Mouse (Mus musculus) hindbrain, embryonic 13.5 days (tissue): ENCODE measurements at regions not wholly inside any gene's neighbourhood (a gene's known extent, or its start where the extent isn't known, plus 50 kb on each side); places are given as distances from the start of the nearest gene placed in this dataset.
A peak's percentile ranks its signal among the peaks of the same experiment; 100 is the strongest.
"Not testable (repeated sequence)": the region's sequence is repeated elsewhere in the genome, so short reads cannot be mapped to it uniquely, and the experiment has no call there.

Experiments
- ATAC-seq: fragments of 200-750 bp; cut with Nextera tagmentation; 2 replicates; pipeline ENCODE4 v1.8.0; 2017; ENCODE audit warnings: moderate TSS enrichment; ENCODE audit not compliant: low FRiP score
- H3K27ac ChIP-seq: fragments of 300-500 bp; sonication (generic); 2 replicates; pipeline ENCODE4 v1.5.1; 2015; ENCODE audit warnings: inconsistent platforms, mild to moderate bottlenecking, moderate library complexity
- H3K27me3 ChIP-seq: fragments of 300-500 bp; sonication (generic); 2 replicates; pipeline ENCODE4 v1.6.1; 2015; ENCODE audit warnings: mild to moderate bottlenecking, inconsistent platforms
- H3K36me3 ChIP-seq: fragments of 300-500 bp; sonication (generic); 2 replicates; pipeline ENCODE4 v1.6.1; 2015; ENCODE audit warnings: mild to moderate bottlenecking, inconsistent platforms
- H3K4me1 ChIP-seq: fragments of 300-500 bp; sonication (generic); replicated peaks from 2 replicates; pipeline ENCODE4 v1.6.1; 2015; ENCODE audit warnings: inconsistent platforms
- H3K4me2 ChIP-seq: fragments of 300-500 bp; sonication (generic); 2 replicates; pipeline ENCODE4 v1.6.1; 2015; ENCODE audit warnings: inconsistent platforms, mild to moderate bottlenecking, moderate library complexity
- H3K4me3 ChIP-seq: fragments of 300-500 bp; sonication (generic); 2 replicates; pipeline ENCODE4 v1.5.1; 2015; ENCODE audit warnings: mild to moderate bottlenecking, inconsistent platforms
- H3K9ac ChIP-seq: fragments of 300-500 bp; sonication (generic); 2 replicates; pipeline ENCODE4 v1.6.1; 2015; ENCODE audit warnings: mild to moderate bottlenecking, inconsistent platforms
- H3K9me3 ChIP-seq: fragments of 300-500 bp; sonication (generic); 2 replicates; pipeline ENCODE4 v1.6.1; 2016; ENCODE audit warnings: inconsistent platforms
- WGBS: fragments of 180-500 bp; shearing (Covaris S2); methylation state at CpG from one replicate; pipeline ENCODE4 v1.1.7; 2015; 5-methylcytosine and 5-hydroxymethylcytosine counted together

- Histone ChIP-seq H3K27me3 (no peaks in the 10 kb centered on the region), H3K4me3 (no peak overlapping the region), H3K9me3 (no peaks in the 10 kb centered on the region), H3K4me1 (no peaks in the 10 kb centered on the region), H3K4me2 (no peak overlapping the region), H3K9ac (no peak overlapping the region), H3K36me3 (no peaks in the 10 kb centered on the region), H3K27ac (no peak overlapping the region)
- no peak for ATAC-seq
Measured at GRCm38 (mm10) chr12:46378914-46379313, 439.8 kb downstream of the Nova1 start.

- no peaks in the 10 kb centered on the region; the same call in 1 of the 2 replicates for H3K4me1 ChIP-seq
- no peak overlapping the region for H3K4me3 ChIP-seq
- peak; percentile 84 for ATAC-seq
- no peak overlapping the region for H3K9ac ChIP-seq
- no peak overlapping the region for H3K4me2 ChIP-seq
- H3K27me3 ChIP-seq = no peaks in the 10 kb centered on the region
- H3K9me3 ChIP-seq = no peaks in the 10 kb centered on the region
- no peaks in the 10 kb centered on the region for H3K36me3 ChIP-seq
- H3K27ac ChIP-seq = no peak overlapping the region
- WGBS = 19% methylated on average over 3 of the region's 3 CpGs
Measured at GRCm38 (mm10) chr12:46371747-46372146, 447.0 kb downstream of the Nova1 start.

GRCm38 (mm10) chr12:46333376-46333775 is 485.4 kb downstream of the Nova1 start:
- WGBS = 87% methylated on average over 1 of the region's 1 CpGs
- no peak overlapping the region for H3K27ac ChIP-seq

GRCm38 (mm10) chr12:46327865-46328264 is 490.9 kb downstream of the Nova1 start:
- Histone ChIP-seq H3K27me3 (no peaks in the 10 kb centered on the region), H3K9me3 (no peaks in the 10 kb centered on the region), H3K27ac (no peak overlapping the region), H3K4me3 (no peak overlapping the region), H3K4me2 (no peak overlapping the region), H3K4me1 (peaks cover 4% of the 10 kb centered on the region), H3K36me3 (no peaks in the 10 kb centered on the region), H3K9ac (no peak overlapping the region)
- WGBS = 88% methylated on average over 1 of the region's 1 CpGs
- ATAC-seq = no peak

More at GRCm38 (mm10) chr12:46333376-46333775, 485.4 kb downstream of the Nova1 start:
- ATAC-seq = no peak
- Histone ChIP-seq H3K9me3 (no peaks in the 10 kb centered on the region), H3K9ac (no peak overlapping the region), H3K4me2 (no peak overlapping the region), H3K36me3 (no peaks in the 10 kb centered on the region), H3K4me1 (no peaks in the 10 kb centered on the region), H3K4me3 (no peak overlapping the region), H3K27me3 (no peaks in the 10 kb centered on the region)

GRCm38 (mm10) chr12:46323276-46323675 is 495.5 kb downstream of the Nova1 start:
- ATAC-seq = no peak
- Histone ChIP-seq H3K4me3 (no peak overlapping the region), H3K27ac (no peak overlapping the region), H3K4me1 (peaks cover 4% of the 10 kb centered on the region), H3K9ac (no peak overlapping the region), H3K36me3 (no peaks in the 10 kb centered on the region), H3K9me3 (no peaks in the 10 kb centered on the region), H3K4me2 (no peak overlapping the region), H3K27me3 (no peaks in the 10 kb centered on the region)
- WGBS = 71% methylated on average over 3 of the region's 3 CpGs

- ATAC-seq = no peak
Measured at GRCm38 (mm10) chr12:46303136-46303797, 515.5 kb downstream of the Nova1 start.

GRCm38 (mm10) chr12:46298926-46299325 is 519.8 kb downstream of the Nova1 start:
- H3K9me3 ChIP-seq = no peaks in the 10 kb centered on the region
- no peak overlapping the region for H3K4me3 ChIP-seq
- H3K36me3 ChIP-seq = no peaks in the 10 kb centered on the region
- H3K4me1 ChIP-seq = no peaks in the 10 kb centered on the region
- 88% methylated on average over 5 of the region's 5 CpGs for WGBS
- H3K4me2 ChIP-seq = no peak overlapping the region
- H3K27ac ChIP-seq = no peak overlapping the region
- no peak overlapping the region for H3K9ac ChIP-seq
- no peaks in the 10 kb centered on the region for H3K27me3 ChIP-seq
- ATAC-seq = no peak

More at GRCm38 (mm10) chr12:46303136-46303797, 515.5 kb downstream of the Nova1 start:
- no peaks in the 10 kb centered on the region for H3K4me1 ChIP-seq
- H3K36me3 ChIP-seq = no peaks in the 10 kb centered on the region
- 64% methylated on average over 5 of the region's 5 CpGs for WGBS
- no peaks in the 10 kb centered on the region for H3K9me3 ChIP-seq
- H3K27me3 ChIP-seq = no peaks in the 10 kb centered on the region
- no peak overlapping the region for H3K9ac ChIP-seq
- no peak overlapping the region for H3K4me3 ChIP-seq
- H3K27ac ChIP-seq = no peak overlapping the region
- no peak overlapping the region for H3K4me2 ChIP-seq

GRCm38 (mm10) chr12:46284519-46284918 is 534.2 kb downstream of the Nova1 start:
- 66% methylated on average over 3 of the region's 3 CpGs for WGBS
- H3K27me3 ChIP-seq = no peaks in the 10 kb centered on the region
- H3K9me3 ChIP-seq = no peaks in the 10 kb centered on the region
- no peaks in the 10 kb centered on the region for H3K36me3 ChIP-seq
- no peak for ATAC-seq
- no peaks in the 10 kb centered on the region for H3K4me1 ChIP-seq
- no peak overlapping the region for H3K9ac ChIP-seq
- H3K4me3 ChIP-seq = no peak overlapping the region
- H3K4me2 ChIP-seq = no peak overlapping the region
- no peak overlapping the region for H3K27ac ChIP-seq

GRCm38 (mm10) chr12:46248402-46249018 is 570.2 kb downstream of the Nova1 start:
- no peaks in the 10 kb centered on the region for H3K27me3 ChIP-seq
- H3K9ac ChIP-seq = no peak overlapping the region
- H3K4me1 ChIP-seq = no peaks in the 10 kb centered on the region
- H3K36me3 ChIP-seq = no peaks in the 10 kb centered on the region
- WGBS = 85% methylated on average over 1 of the region's 1 CpGs
- no peak overlapping the region for H3K4me2 ChIP-seq
- no peaks in the 10 kb centered on the region for H3K9me3 ChIP-seq
- no peak overlapping the region for H3K4me3 ChIP-seq
- no peak for ATAC-seq
- H3K27ac ChIP-seq = no peak overlapping the region

- Histone ChIP-seq H3K9ac (no peak overlapping the region), H3K9me3 (no peaks in the 10 kb centered on the region), H3K4me1 (no peaks in the 10 kb centered on the region), H3K4me3 (no peak overlapping the region), H3K27me3 (no peaks in the 10 kb centered on the region), H3K36me3 (no peaks in the 10 kb centered on the region), H3K27ac (no peak overlapping the region), H3K4me2 (no peak overlapping the region)
- 90% methylated on average over 3 of the region's 3 CpGs for WGBS
- ATAC-seq = no peak
Measured at GRCm38 (mm10) chr12:46244925-46245324, 573.8 kb downstream of the Nova1 start.

- Histone ChIP-seq H3K4me1 (no peaks in the 10 kb centered on the region), H3K4me3 (no peak overlapping the region), H3K9ac (no peak overlapping the region), H3K27ac (no peak overlapping the region), H3K36me3 (no peaks in the 10 kb centered on the region), H3K9me3 (no peaks in the 10 kb centered on the region), H3K27me3 (no peaks in the 10 kb centered on the region), H3K4me2 (no peak overlapping the region)
- 79% methylated on average over 4 of the region's 4 CpGs for WGBS
- peak; percentile 36; the same call in 1 of the 2 replicates for ATAC-seq
Measured at GRCm38 (mm10) chr12:46232359-46232758, 586.4 kb downstream of the Nova1 start.

- not testable (repeated sequence) for H3K36me3 ChIP-seq, H3K4me2 ChIP-seq, H3K27me3 ChIP-seq, H3K4me1 ChIP-seq, ATAC-seq, H3K9ac ChIP-seq, H3K4me3 ChIP-seq, H3K9me3 ChIP-seq, H3K27ac ChIP-seq
- 81% methylated on average over 1 of the region's 1 CpGs for WGBS
Measured at GRCm38 (mm10) chr12:46215328-46215727, 603.4 kb downstream of the Nova1 start.

GRCm38 (mm10) chr12:46199076-46199475 is 619.7 kb downstream of the Nova1 start:
- H3K4me1 ChIP-seq = no peaks in the 10 kb centered on the region
- H3K27ac ChIP-seq = no peak overlapping the region
- no peaks in the 10 kb centered on the region for H3K27me3 ChIP-seq
- no peak overlapping the region for H3K4me3 ChIP-seq
- no peak overlapping the region for H3K9ac ChIP-seq
- no peaks in the 10 kb centered on the region for H3K36me3 ChIP-seq
- no peak for ATAC-seq
- H3K4me2 ChIP-seq = no peak overlapping the region
- no peaks in the 10 kb centered on the region for H3K9me3 ChIP-seq
